Mouse (Mus musculus) embryonic facial prominence, embryonic 14.5 days (tissue): Measurements from ENCODE around the gene Chn1. TPM values are rescaled to one million over a fixed set of nuclear protein-coding genes. Genes with fewer than 3 reads are reported as not detected.
A peak's percentile ranks its signal among the peaks of the same experiment; 100 is the strongest.

Source experiments
- ATAC-seq: fragments of 200-750 bp; cut with Nextera tagmentation; 2 replicates; pipeline ENCODE4 v1.8.0; 2017; ENCODE audit warnings: low read depth, moderate number of reproducible peaks, moderate TSS enrichment
- DNase-seq: peaks from one replicate; pipeline ENCODE4 v3.0.0-alpha.2; 2015; ENCODE audit warnings: low spot score
- H3K27ac ChIP-seq: fragments of 300-500 bp; sonication (generic); replicated peaks from 2 replicates; pipeline ENCODE4 v1.5.1; 2014; ENCODE audit warnings: low read depth, mild to moderate bottlenecking, low read length, moderate library complexity
- H3K27me3 ChIP-seq: fragments of 300-500 bp; sonication (generic); replicated peaks from 2 replicates; pipeline ENCODE4 v1.6.1; 2014; ENCODE audit warnings: low read length; ENCODE audit not compliant: control insufficient read depth, insufficient read depth
- H3K36me3 ChIP-seq: fragments of 300-500 bp; sonication (generic); 2 replicates; pipeline ENCODE4 v1.6.1; 2014; ENCODE audit warnings: low read length, mixed read lengths; ENCODE audit not compliant: control insufficient read depth, insufficient read depth
- H3K4me1 ChIP-seq: fragments of 300-500 bp; sonication (generic); 2 replicates; pipeline ENCODE4 v1.6.1; 2014; ENCODE audit warnings: antibody characterized with exemption, low read length; ENCODE audit not compliant: control insufficient read depth, insufficient read depth
- H3K4me2 ChIP-seq: fragments of 300-500 bp; sonication (generic); 2 replicates; pipeline ENCODE4 v1.6.1; 2014; ENCODE audit warnings: low read depth, mild to moderate bottlenecking, low read length, moderate library complexity, mixed read lengths
- H3K4me3 ChIP-seq: fragments of 300-500 bp; sonication (generic); 2 replicates; pipeline ENCODE4 v1.5.1; 2014; ENCODE audit warnings: low read depth, mild to moderate bottlenecking, low read length
- H3K9ac ChIP-seq: fragments of 300-500 bp; sonication (generic); 2 replicates; pipeline ENCODE4 v1.6.1; 2014; ENCODE audit warnings: low read depth, mild to moderate bottlenecking, low read length, moderate library complexity, mixed read lengths
- H3K9me3 ChIP-seq: fragments of 300-500 bp; sonication (generic); 2 replicates; pipeline ENCODE4 v1.6.1; 2016; ENCODE audit warnings: low read length; ENCODE audit not compliant: control insufficient read depth
- WGBS: fragments of 180-500 bp; shearing (Covaris S2); extraction: QIAGEN DNeasy Blood & Tissue Kit; methylation state at CpG from one replicate; pipeline ENCODE4 v1.1.7; 2014; 5-methylcytosine and 5-hydroxymethylcytosine counted together
- polyA plus RNA-seq: library from polyadenylated mRNA; unstranded; fragments of >200 nt; fragmentation: Nextera tagmentation; extraction: Ambion mirVana; gene quantifications from 2 replicates; pipeline ENCODE4 v1.2.1, GENCODE M21; 2014

The Chn1 gene
- polyA plus RNA-seq, 1 experiment from 2014 or later, result 35.5 TPM

DNA sequence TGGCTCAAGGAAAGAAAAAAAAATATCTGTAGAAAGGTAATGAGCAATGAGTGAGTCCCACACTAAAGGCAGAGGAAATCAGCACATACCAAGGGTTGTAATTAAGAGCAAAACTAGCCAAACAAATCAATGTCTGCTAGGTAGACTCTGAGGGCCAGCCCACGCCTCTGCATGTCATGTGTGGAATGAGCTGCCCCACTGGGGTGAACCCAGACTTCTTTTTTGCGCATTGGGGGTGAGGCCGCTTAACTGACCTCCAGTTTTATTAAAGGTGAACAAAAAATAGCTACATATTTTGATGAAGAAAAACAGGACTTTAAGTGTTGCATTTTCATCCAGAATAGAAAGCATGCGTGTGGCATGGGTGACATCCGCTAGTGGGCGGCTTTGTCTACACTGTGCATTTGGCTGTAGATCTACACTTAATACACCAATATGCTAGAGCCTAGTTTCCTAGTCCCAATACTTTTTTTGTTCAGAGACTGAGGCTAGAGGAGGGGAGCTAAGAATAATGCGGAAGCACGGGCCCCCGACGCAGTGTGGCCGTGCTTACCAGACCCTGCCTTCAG lies 114.5 kb downstream of the Chn1 start:
- ATAC-seq, result no peak
- WGBS, result 90% methylated on average over 11 of the region's 11 CpGs

DNA sequence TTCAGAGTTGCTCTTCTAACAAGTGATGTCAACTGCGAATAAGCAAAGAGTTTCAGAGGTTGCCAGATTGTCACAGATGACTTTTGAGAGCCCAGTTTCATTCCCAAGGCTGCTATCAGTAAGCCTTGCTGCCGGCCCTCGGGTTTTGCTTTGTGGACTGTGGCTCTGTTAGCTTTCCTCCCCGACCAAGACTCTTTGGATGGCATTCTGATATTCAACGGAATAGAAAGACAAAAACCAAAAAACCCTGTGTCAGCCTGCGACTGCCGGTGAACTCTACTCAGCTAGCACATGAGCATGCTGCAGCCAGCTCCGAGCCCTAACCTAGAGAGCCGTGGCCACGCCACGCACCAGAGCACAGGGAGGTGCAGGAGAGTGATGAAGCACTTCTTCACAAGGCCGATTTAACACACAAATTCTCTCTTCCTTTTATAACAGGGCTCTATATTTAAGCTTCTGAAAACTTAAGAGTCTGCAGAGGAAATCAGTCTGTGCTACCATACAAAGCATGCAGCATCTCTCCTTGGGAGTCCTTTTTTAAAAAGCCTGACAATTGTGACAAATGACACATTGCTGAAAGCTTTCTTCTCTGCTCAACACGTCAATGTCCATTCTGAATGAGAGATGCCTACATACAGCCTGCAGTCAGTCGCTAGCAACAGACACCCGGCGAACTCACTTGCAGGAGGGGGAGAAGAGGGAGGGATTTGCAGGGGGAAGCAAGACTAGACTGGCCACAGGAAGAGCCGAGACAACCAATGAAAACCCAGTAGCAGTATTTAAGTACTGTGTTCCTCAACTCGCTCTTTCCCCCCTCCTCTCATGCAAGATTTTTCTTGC lies 115.2 kb downstream of the Chn1 start:
- H3K9ac ChIP-seq, result 0 out of 2 replicates have a peak overlapping the region, but pooled peaks have one; percentile 43
- no peaks in the 10 kb centered on the region for H3K36me3 ChIP-seq
- DNase-seq (peak; percentile 84), ATAC-seq (peak; percentile 91)
- 51% methylated on average over 18 of the region's 18 CpGs for WGBS
- no peaks in the 10 kb centered on the region for H3K4me1 ChIP-seq
- peak overlapping the region; percentile 20 for H3K4me3 ChIP-seq
- no peak overlapping the region; the same call in 1 of the 2 replicates for H3K27ac ChIP-seq
- peak overlapping the region; percentile 41 for H3K4me2 ChIP-seq
- H3K9me3 ChIP-seq, result no peaks in the 10 kb centered on the region
- H3K27me3 ChIP-seq, result no peaks in the 10 kb centered on the region

More for the DNA sequence above, 114.5 kb downstream of the Chn1 start:
- Histone ChIP-seq H3K27me3 (no peaks in the 10 kb centered on the region), H3K9ac (no peak overlapping the region), H3K4me2 (peak overlapping the region; percentile 41), H3K4me1 (no peaks in the 10 kb centered on the region), H3K4me3 (no peak overlapping the region), H3K9me3 (no peaks in the 10 kb centered on the region), H3K27ac (no peak overlapping the region), H3K36me3 (no peaks in the 10 kb centered on the region)
- no peak for DNase-seq

DNA sequence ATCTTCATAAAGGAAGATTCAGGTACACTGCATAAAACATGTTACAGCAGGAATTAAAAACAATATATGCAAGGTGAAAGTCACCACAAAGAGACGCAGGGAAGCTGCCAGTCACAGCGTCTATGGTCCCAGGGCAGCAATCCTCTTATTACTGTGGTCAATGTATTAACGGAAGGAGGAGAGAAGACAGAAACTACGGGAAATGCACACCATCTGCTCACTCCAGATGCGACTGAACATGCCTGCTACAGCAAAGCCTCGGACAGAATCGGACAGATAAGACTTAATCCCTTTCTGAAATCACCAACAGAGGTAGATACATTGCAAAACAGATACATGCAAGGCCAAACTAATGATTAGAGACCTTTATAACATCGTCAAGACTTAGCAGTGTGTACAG lies 116.1 kb downstream of the Chn1 start:
- no peaks in the 10 kb centered on the region for H3K4me1 ChIP-seq
- WGBS, result 66% methylated on average over 8 of the region's 8 CpGs
- no peaks in the 10 kb centered on the region for H3K27me3 ChIP-seq
- DNase-seq, result no peak
- H3K4me3 ChIP-seq, result 0 out of 2 replicates have a peak overlapping the region, but pooled peaks have one; percentile 0
- no peak overlapping the region for H3K27ac ChIP-seq
- no peaks in the 10 kb centered on the region for H3K9me3 ChIP-seq
- no peak overlapping the region; the same call in 1 of the 2 replicates for H3K4me2 ChIP-seq
- H3K36me3 ChIP-seq, result no peaks in the 10 kb centered on the region
- no peak for ATAC-seq
- H3K9ac ChIP-seq, result no peak overlapping the region

DNA sequence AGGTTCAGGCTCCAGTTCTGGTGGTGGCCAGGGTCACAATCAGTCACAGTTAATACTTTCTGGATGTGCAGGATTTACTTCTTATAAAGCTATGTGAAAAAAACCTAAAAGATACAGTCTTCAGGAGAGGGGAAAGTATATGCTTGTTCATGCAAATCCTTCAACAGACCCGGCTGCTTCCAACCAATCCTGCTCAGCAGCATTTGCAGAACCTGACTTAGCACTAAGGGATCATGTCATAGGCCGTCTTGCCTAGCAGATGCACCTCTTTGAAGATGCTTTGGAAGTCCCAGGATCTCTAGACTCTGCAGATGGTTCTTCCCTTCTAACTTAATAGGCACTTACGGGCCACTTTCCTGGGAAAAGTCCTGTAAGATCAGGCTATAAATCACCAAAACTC lies 117.2 kb downstream of the Chn1 start:
- Histone ChIP-seq H3K27ac (no peak overlapping the region), H3K4me2 (no peak overlapping the region), H3K4me1 (no peaks in the 10 kb centered on the region), H3K27me3 (no peaks in the 10 kb centered on the region), H3K36me3 (no peaks in the 10 kb centered on the region), H3K9ac (no peak overlapping the region), H3K4me3 (no peak overlapping the region), H3K9me3 (no peaks in the 10 kb centered on the region)
- 71% methylated on average over 3 of the region's 3 CpGs for WGBS
- no peak for ATAC-seq
- DNase-seq, result no peak

DNA sequence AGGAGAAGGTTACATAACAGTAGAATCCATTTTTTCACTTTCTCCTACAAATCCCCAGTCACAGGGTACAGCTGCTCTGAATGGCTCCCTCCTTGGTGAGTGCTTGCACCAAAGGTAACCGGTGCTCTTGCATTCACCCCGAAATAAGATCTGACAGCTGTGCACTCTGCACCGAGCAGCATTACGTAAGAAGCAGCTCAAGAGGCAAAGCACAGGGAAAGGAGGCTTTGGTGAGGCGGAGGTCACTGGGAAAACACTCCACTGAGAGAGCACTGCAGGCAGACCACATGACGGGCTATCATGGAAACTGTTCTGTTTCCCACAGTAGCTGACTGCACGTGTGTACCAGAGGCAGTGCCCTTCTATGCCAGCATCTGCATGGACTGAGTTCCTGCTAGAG lies 118.0 kb downstream of the Chn1 start:
- ATAC-seq, result peak; percentile 67
- Histone ChIP-seq H3K27me3 (no peaks in the 10 kb centered on the region), H3K4me2 (no peak overlapping the region), H3K4me1 (no peaks in the 10 kb centered on the region), H3K9me3 (no peaks in the 10 kb centered on the region), H3K27ac (no peak overlapping the region), H3K4me3 (no peak overlapping the region), H3K9ac (no peak overlapping the region), H3K36me3 (no peaks in the 10 kb centered on the region)
- DNase-seq, result peak; percentile 75
- WGBS, result 30% methylated on average over 7 of the region's 7 CpGs

DNA sequence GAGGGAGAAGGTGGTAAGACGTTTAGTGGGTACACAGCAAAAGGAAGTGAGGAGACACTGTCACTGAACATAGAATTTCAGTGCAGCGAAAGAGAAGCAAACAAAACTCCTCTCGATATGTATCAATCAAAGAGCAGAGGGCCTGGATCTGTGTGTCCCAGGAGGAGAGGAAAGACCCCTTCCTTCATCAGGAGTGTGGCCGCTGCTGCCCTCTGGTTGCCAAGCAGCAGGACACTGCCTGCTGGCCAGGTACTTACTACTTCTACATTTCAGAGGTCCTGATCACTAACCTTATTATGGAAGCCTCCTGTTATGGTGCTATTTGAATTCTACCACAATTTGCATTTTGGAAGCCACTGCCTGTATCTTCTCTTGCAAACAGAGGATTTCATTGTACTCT lies 119.5 kb downstream of the Chn1 start:
- H3K4me1 ChIP-seq, result no peaks in the 10 kb centered on the region
- 71% methylated on average over 4 of the region's 4 CpGs for WGBS
- no peaks in the 10 kb centered on the region for H3K27me3 ChIP-seq
- ATAC-seq (no peak), DNase-seq (no peak)
- no peak overlapping the region for H3K4me2 ChIP-seq
- H3K36me3 ChIP-seq, result no peaks in the 10 kb centered on the region
- no peak overlapping the region for H3K9ac ChIP-seq
- H3K9me3 ChIP-seq, result 0 out of 2 replicates have a peak, but pooled peaks cover 6% of the 10 kb centered on the region
- no peak overlapping the region for H3K27ac ChIP-seq
- no peak overlapping the region for H3K4me3 ChIP-seq

DNA sequence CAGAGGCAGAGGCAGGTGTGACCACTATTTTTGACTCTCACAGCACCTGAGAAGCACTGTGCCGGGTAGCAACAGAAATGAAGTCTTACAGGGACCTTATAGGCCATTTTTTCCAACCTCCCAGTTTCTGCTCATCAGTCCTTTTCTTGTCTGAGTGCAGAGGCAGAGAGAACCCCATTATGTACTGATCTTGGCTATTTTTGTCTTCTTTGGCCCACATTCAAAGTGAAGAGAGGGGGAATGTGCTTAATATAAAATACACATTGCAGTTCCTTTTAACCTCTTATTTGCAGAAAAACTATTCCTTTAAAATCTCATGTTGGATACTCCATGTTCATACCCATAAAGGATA lies 120.3 kb downstream of the Chn1 start:
- WGBS, result 62% methylated on average over 1 of the region's 1 CpGs
- Histone ChIP-seq H3K27ac (no peak overlapping the region), H3K27me3 (no peaks in the 10 kb centered on the region), H3K36me3 (no peaks in the 10 kb centered on the region), H3K9ac (no peak overlapping the region), H3K4me2 (no peak overlapping the region), H3K4me3 (no peak overlapping the region), H3K9me3 (0 out of 2 replicates have a peak, but pooled peaks cover 6% of the 10 kb centered on the region), H3K4me1 (no peaks in the 10 kb centered on the region)
- DNase-seq, result no peak
- no peak for ATAC-seq

DNA sequence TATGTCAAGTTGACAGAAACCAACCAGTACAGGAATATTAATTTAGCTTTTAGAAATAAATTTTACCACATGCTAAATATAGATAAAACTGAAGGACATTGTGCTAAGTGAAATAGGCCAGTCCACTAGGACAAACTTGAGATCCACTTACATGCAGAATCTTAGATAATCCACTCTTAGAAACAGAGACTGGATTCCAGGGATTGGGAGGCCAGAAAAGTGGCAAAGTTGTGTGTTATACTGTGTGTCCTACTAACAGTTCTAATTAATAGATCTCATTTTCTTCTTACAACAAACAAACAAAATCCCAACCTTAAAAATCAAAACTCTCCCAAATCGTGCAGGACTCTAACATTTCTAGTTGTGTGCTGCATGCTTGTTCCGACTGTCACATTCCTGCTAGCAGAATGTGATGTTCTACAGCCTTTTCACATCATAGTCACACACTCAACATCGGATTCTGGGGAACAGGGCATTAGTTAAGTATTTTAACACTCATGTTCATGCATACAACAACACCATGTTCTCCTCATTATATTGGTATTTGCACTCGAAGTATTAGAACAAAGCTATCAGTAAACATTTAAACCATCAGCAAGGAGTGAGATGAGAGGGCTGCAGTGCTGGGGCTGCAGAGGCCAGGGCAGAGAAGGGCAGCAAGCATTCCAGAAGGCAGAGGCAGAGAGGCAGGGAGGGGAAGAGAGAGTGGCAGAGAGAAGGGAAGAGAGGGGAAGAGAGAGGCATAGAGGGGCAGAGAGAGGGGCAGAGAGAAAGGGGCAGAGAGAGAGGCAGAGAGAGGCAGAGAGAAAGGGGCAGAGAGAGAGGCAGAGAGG lies 120.9 kb downstream of the Chn1 start:
- DNase-seq (no peak), ATAC-seq (no peak)
- Histone ChIP-seq H3K9ac (no peak overlapping the region), H3K4me2 (no peak overlapping the region), H3K36me3 (no peaks in the 10 kb centered on the region), H3K27me3 (no peaks in the 10 kb centered on the region), H3K4me1 (no peaks in the 10 kb centered on the region), H3K4me3 (no peak overlapping the region), H3K9me3 (0 out of 2 replicates have a peak, but pooled peaks cover 6% of the 10 kb centered on the region), H3K27ac (no peak overlapping the region)
- 84% methylated on average over 4 of the region's 4 CpGs for WGBS
